In genomic region chr6:125641146-125641545, GRCm38 (mm10) we compare ENCODE assay signal across 21 mouse cellular contexts. TPM values are rescaled to one million over a fixed set of nuclear protein-coding genes. Genes with fewer than 3 reads are reported as not detected.
DNase-seq lines count a peak whose midpoint lies in the region; ATAC-seq lines count a peak whose summit lies in the region.
"Had no signal": no experiment of that assay in that cellular context is flagged by ENCODE, and none has a peak within 500 bp of the region (broad histone marks: within the 10 kb centered on the region; RNA-seq: fewer than 3 reads in every experiment).

No protein-coding gene starts in this region.

- no peak for DNase-seq in frontal cortex, postnatal 10 days (ENCODE audit: low spot score in 2 of 2)
- peak; percentile 19 to 74 for DNase-seq in left cerebral cortex, adult 9 months (ENCODE audit: low spot score in 2 of 2)
- DNase-seq in telencephalon, adult 2 months (ENCODE audit: low read depth, low spot score): peak; percentile 69
- no peak for DNase-seq in neural tube, embryonic 10.5 days (ENCODE audit: extremely low spot score, low spot score)
- no peak for DNase-seq in embryo, embryonic 10 days (ENCODE audit: low spot score)
- DNase-seq: adrenal gland, postnatal 14 days; cerebellum, adult 11 months; kidney, adult 11 months; liver; liver, postnatal 0 days; retina, postnatal 1 day; thymus, adult 2 months had no signal

- H3K4me1 ChIP-seq in megakaryocyte, embryonic 14.5 days: peaks cover 36% of the 10 kb centered on the region
- H3K4me1 ChIP-seq: embryonic facial prominence, embryonic 10.5 days; heart, embryonic 10.5 days; stomach, embryonic 15.5 days had no signal

- ATAC-seq in frontal cortex, adult (ENCODE audit: low TSS enrichment): peak; percentile 93
- no peak for ATAC-seq in megakaryocyte, adult 5-6 weeks (ENCODE audit: poor library complexity, severe bottlenecking)
- ATAC-seq: liver, postnatal 0 days had no signal

- H3K4me3 ChIP-seq in megakaryocyte, embryonic 14.5 days (replicated peaks): peak overlapping the region; percentile 42
- H3K4me3 ChIP-seq: embryonic facial prominence, embryonic 10.5 days; heart, embryonic 10.5 days; stomach, embryonic 15.5 days had no signal

- no peaks in the 10 kb centered on the region for H3K27me3 ChIP-seq in megakaryocyte, embryonic 14.5 days (replicated peaks)
- H3K27me3 ChIP-seq: stomach, embryonic 15.5 days had no signal

- H3K9me3 ChIP-seq in megakaryocyte, embryonic 14.5 days: no peaks in the 10 kb centered on the region
- H3K9me3 ChIP-seq: embryonic facial prominence, embryonic 10.5 days; heart, embryonic 10.5 days; stomach, embryonic 15.5 days had no signal

- peaks cover 96% of the 10 kb centered on the region for H3K36me3 ChIP-seq in megakaryocyte, embryonic 14.5 days (replicated peaks; ENCODE audit: low read length)
- H3K36me3 ChIP-seq: embryonic facial prominence, embryonic 10.5 days; heart, embryonic 10.5 days; stomach, embryonic 15.5 days had no signal

RNA-seq across cellular contexts. Expression of gene Ano2, which starts 49.1 kb away (rescaled TPM):
- 3.5 and 4.8 TPM in 2 replicates for polyA plus RNA-seq in megakaryocyte, embryonic 14.5 days (2012; ENCODE audit: insufficient read depth, low replicate concordance)
- not detected in 2 replicates for total RNA-seq in megakaryocyte, adult 5-6 weeks (2015)
- total RNA-seq in megakaryocyte, adult 5-6 weeks (2017): not detected in 2 replicates
- total RNA-seq: adrenal gland, postnatal 14 days; CH12.LX; MEL had no signal
- polyA plus RNA-seq: heart, postnatal 0 days; liver, postnatal 0 days had no signal

Comparison
In these comparisons a context has a peak if more than half of its experiments do, and no peak if none do; other contexts are left out.
1. DNase-seq: peak in left cerebral cortex, adult 9 months (2 of 2) and telencephalon, adult 2 months (single experiment); none in frontal cortex, postnatal 10 days (0 of 2), neural tube, embryonic 10.5 days (single experiment) and embryo, embryonic 10 days (single experiment).